Mouse (Mus musculus): ENCODE data around the gene Xlr.
"Not testable (repeated sequence)": the region's sequence is repeated elsewhere in the genome, so short reads cannot be mapped to it uniquely, and the experiment has no call there.

Xlr gene

GRCm38 (mm10) chrX:53797519-53797918 is at the start of gene Xlr:
TSS of gene Xlr (minus strand) at chrX:53797706.
- in situ Hi-C loops (cut with MseI, MboI), result not testable (repeated sequence)

DNA sequence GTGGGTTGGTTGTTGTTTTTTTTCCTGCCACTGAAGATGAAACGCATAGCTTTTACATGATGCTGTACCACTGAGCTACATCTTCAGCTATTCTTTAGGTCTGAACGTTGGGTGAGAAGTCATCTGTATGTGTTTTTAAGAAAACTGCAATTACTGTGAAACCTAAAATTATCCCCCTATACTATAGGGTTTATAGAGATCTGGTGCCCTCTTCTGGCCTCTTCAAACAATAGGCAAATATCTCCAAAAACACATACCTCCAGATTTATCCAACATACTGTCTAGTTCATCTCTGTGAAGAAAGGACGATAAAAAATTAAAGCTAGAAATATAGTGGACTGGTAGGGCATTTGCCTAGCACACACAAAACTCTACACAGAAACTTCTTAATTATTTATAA is 1.6 kb upstream of the Xlr start:
- in situ Hi-C loops (cut with MseI, MboI), result no loop called here

DNA sequence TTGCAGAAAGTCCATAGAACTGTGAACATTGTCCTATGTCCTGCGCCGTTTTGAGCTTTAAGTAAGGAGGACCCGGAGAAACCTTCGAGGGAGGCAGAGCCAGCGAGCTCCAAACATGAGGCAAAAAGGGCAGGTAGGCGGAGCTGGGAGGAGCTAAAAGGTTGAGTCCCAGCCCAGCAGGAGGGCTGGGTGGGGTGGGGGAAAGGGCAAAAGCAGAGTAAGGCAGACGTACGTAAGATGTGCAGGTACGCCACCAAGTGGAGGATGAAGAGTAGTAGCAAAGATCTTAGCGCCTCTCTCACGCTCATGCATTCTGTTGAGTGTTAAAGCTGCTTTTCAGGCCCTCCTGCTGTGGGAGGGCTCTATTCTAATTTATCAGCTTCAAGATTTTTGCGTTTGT is 21.2 kb downstream of the Xlr start, which contains the start of gene Zfp36l3:
Gene Zfp36l3, minus strand, starts transcription at position 119 of the 400 bp plus-strand sequence.
- in situ Hi-C loops (cut with MseI, MboI), result no loop called here

- in situ Hi-C loops (cut with MseI, MboI), result no loop called here
These were observed 39.8 kb downstream of the Xlr start, which contains the start of gene 1700013H16Rik for GRCm38 (mm10) chrX:53757736-53758135. TSS of gene 1700013H16Rik (minus strand) at chrX:53757831.

GRCm38 (mm10) chrX:53752851-53753250 is 44.7 kb downstream of the Xlr start:
- in situ Hi-C loops (cut with MseI, MboI), result no loop called here

DNA sequence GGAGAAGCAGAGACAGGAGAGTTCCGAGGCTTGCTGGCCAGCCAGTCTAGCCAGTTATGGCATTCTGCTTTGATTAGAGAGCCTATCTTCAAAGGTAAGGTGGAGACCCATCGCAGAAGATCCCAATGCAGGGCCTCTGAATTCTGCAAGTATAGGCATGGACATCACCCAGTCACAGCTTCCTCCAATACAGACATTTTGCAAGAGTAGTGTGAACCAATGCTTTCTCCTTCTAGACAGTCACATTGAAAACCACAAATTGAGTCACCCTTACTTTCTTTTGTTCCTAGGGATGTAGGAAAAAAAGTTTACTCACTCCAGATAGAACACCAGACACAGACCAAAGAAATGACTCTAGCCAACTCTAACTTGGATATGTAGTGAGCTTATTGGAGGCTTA is 68.5 kb downstream of the Xlr start:
- in situ Hi-C loops (cut with MseI, MboI), result no loop called here
